Mouse (Mus musculus) mouse embryonic stem cell (cell line): ENCODE measurements around the gene Taar7b.

ENCODE experiments used
- in situ Hi-C, 2 experiments: fragments of 300-500 bp; cut with MboI; formaldehyde crosslinking; loops; 1 replicate in 1 of 2; 3 replicates in 1 of 2; pipeline ENCODE4 v1.14.3; 2019 to 2020; ENCODE audit warnings: low sequenced_read_pairs in 2 of 2, low pct_unique_long_range_greater_than_20kb in 1 of 2, mixed read lengths in 1 of 2; ENCODE audit not compliant: unreplicated experiment in 1 of 2

Taar7b gene

GRCm38 (mm10) chr10:24037314-24037713 lies 37.6 kb downstream of the Taar7b start, which contains the start of gene Taar7e:
TSS of gene Taar7e (plus strand) at chr10:24037614.
- in situ Hi-C loops: no loop called here

- in situ Hi-C loops: no loop called here
These were observed 40.6 kb downstream of the Taar7b start for GRCm38 (mm10) chr10:24040120-24040869.

- in situ Hi-C loops: no loop called here
These were observed 49.5 kb downstream of the Taar7b start, which contains the start of gene Taar7f for GRCm38 (mm10) chr10:24049210-24049609. TSS of gene Taar7f (plus strand) at chr10:24049510.
